Mouse (Mus musculus) MEL (cell line): ENCODE measurements around the gene Stap2.

ENCODE experiments used
- BHLHE40 ChIP-seq: IDR thresholded peaks from 2 replicates; pipeline ENCODE4 v1.6.1; 2012; ENCODE audit warnings: low read depth, mild to moderate bottlenecking, inconsistent platforms, low read length, improper control_type of control experiment, borderline replicate concordance
- CTCF ChIP-seq, 3 experiments: IDR thresholded peaks in 2 of 3; conservative IDR thresholded peaks in 1 of 3; 2 replicates each; pipeline ENCODE4 v1.5.1; 2011 to 2012; ENCODE audit warnings: low read length in 3 of 3, low read depth in 2 of 3, mild to moderate bottlenecking in 2 of 3, improper control_type of control experiment in 1 of 3, inconsistent platforms in 1 of 3, mixed read lengths in 1 of 3, moderate library complexity in 1 of 3; ENCODE audit not compliant: control insufficient read depth in 1 of 3, insufficient read depth in 1 of 3, poor library complexity in 1 of 3, severe bottlenecking in 1 of 3
- EP300 ChIP-seq, 2 experiments: IDR thresholded peaks; 2 replicates each; pipeline ENCODE4 v1.6.1; 2011; ENCODE audit warnings: improper control_type of control experiment in 2 of 2, low read length in 2 of 2, low read depth in 1 of 2, mild to moderate bottlenecking in 1 of 2
- HCFC1 ChIP-seq: IDR thresholded peaks from 2 replicates; pipeline ENCODE4 v1.6.1; 2012; ENCODE audit warnings: low read depth, mild to moderate bottlenecking, inconsistent platforms, low read length, improper control_type of control experiment, moderate library complexity
- JUND ChIP-seq: IDR thresholded peaks from 2 replicates; pipeline ENCODE4 v1.6.1; 2011; ENCODE audit warnings: low read depth, mild to moderate bottlenecking, improper control_type of control experiment, low read length
- MAX ChIP-seq: IDR thresholded peaks from 2 replicates; pipeline ENCODE4 v1.6.1; 2011; ENCODE audit warnings: low read length, improper control_type of control experiment
- MYB ChIP-seq: IDR thresholded peaks from 2 replicates; pipeline ENCODE4 v1.6.1; 2011; ENCODE audit warnings: mild to moderate bottlenecking, low read depth, low read length, improper control_type of control experiment
- NELFE ChIP-seq: IDR thresholded peaks from 2 replicates; pipeline ENCODE4 v1.6.1; 2011; ENCODE audit warnings: low read depth, low read length, improper control_type of control experiment
- POLR2AphosphoS5 ChIP-seq: IDR thresholded peaks from 2 replicates; pipeline ENCODE4 v1.6.1; 2012; ENCODE audit warnings: low read depth, borderline replicate concordance, mild to moderate bottlenecking, inconsistent platforms, low read length, moderate library complexity, mixed read lengths
- RAD21 ChIP-seq: IDR thresholded peaks from 2 replicates; pipeline ENCODE4 v1.6.1; 2011; ENCODE audit warnings: mild to moderate bottlenecking, low read depth, low read length, improper control_type of control experiment

DNA sequence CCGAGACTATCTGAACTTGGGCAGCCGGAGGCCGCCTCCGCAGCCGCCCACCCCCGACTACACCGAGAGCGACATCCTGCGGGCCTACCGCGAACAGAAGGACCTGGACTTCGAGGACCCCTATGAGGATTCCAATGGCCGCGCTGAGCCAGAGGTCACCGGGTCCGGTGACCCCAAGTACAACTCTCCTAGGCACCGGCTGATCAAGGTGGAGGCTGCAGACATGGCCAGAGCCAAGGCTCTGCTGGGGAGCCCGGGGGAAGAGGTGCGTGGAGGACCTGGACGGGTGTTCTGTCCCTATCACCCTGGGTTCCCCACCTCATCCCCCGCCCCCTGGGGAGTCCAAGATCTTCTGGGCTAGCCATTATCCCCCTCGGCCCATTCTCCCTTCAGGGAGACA is 33.9 kb downstream of the Stap2 start:
- no peak for TF ChIP-seq CTCF (IDR thresholded peaks at IDR 0.05 in 2 of 3, conservative IDR thresholded peaks at IDR 0.05 in 1 of 3; ENCODE audit: control insufficient read depth in 1 of 3, insufficient read depth in 1 of 3, low read depth in 2 of 3, low read length in 3 of 3, poor library complexity in 1 of 3, severe bottlenecking in 1 of 3)
- no peak for TF ChIP-seq JUND
- no peak for TF ChIP-seq POLR2AphosphoS5
- TF ChIP-seq HCFC1, result no peak
- TF ChIP-seq RAD21, result no peak
- no peak for TF ChIP-seq MAX
- no peak for TF ChIP-seq EP300 (IDR thresholded peaks at IDR 0.05; ENCODE audit: low read depth in 1 of 2, low read length in 2 of 2)
- TF ChIP-seq BHLHE40, result no peak
- TF ChIP-seq NELFE, result no peak
- no peak for TF ChIP-seq MYB
